Mouse (Mus musculus) testis, adult 2 months (tissue): ENCODE measurements around the gene Rbms3.

ENCODE experiments used
- CTCF ChIP-seq: fragments of 200-500 bp; IDR thresholded peaks from 2 replicates; pipeline ENCODE4 v1.5.1; 2012; ENCODE audit warnings: low read depth, mild to moderate bottlenecking, inconsistent platforms, low read length, moderate library complexity; ENCODE audit not compliant: control insufficient read depth, insufficient read depth, insufficient replicate concordance
- POLR2A ChIP-seq: fragments of 200-500 bp; IDR thresholded peaks from 2 replicates; pipeline ENCODE4 v1.6.1; 2012; ENCODE audit warnings: low read depth, mild to moderate bottlenecking, inconsistent platforms, low read length, moderate library complexity; ENCODE audit not compliant: control insufficient read depth

DNA sequence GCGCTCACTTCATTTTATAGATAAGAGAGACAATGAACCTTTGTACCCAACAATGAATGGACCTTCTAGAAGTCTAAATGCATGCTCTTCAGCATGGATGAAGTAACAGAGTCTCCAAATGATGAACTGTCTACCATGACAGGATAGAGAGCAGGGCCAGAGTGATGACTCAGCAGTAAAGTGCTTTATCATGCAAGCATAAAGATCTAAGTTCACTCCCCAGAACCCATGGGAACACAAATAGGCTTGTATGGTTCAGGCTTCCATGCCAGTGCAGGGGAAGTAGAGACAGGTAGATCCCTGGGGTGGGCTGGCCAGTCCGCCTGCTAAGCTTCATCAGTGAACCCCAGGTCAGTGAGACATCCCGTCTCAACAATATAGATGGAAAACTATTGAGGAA lies 489.7 kb downstream of the Rbms3 start:
- no peak for TF ChIP-seq POLR2A
- no peak for TF ChIP-seq CTCF
